Mouse (Mus musculus) CH12.LX (cell line): Measurements from ENCODE around the gene Aven. TPM values are rescaled to one million over a fixed set of nuclear protein-coding genes. Genes with fewer than 3 reads are reported as not detected.

Experiments
- DNase-seq: peaks from one replicate; pipeline ENCODE4 v3.0.0-alpha.2; 2013; ENCODE audit errors: extremely low read depth
- H3K27ac ChIP-seq: 2 replicates; pipeline ENCODE4 v1.5.1; 2012; ENCODE audit warnings: low read depth, mild to moderate bottlenecking, control low read depth, moderate library complexity; ENCODE audit not compliant: insufficient read depth
- H3K27me3 ChIP-seq: replicated peaks from 2 replicates; pipeline ENCODE3; 2012; ENCODE audit warnings: inconsistent platforms
- H3K36me3 ChIP-seq, 2 experiments: replicated peaks in 1 of 2; 2 replicates each; pipeline versions ENCODE3 to v1.6.1; 2012; ENCODE audit warnings: inconsistent platforms in 1 of 2, low read length in 1 of 2, mild to moderate bottlenecking in 1 of 2, mixed read lengths in 1 of 2, moderate library complexity in 1 of 2; ENCODE audit not compliant: control insufficient read depth in 1 of 2, insufficient read depth in 1 of 2
- H3K4me1 ChIP-seq, 2 experiments: 2 replicates each; pipeline ENCODE4 v1.6.1; 2012; ENCODE audit warnings: inconsistent platforms in 1 of 2, moderate library complexity in 1 of 2; ENCODE audit not compliant: insufficient read depth in 2 of 2, control insufficient read depth in 1 of 2
- H3K4me2 ChIP-seq: 2 replicates; pipeline ENCODE4 v1.6.1; 2012; ENCODE audit warnings: low read depth, mild to moderate bottlenecking, control low read depth; ENCODE audit not compliant: poor library complexity, insufficient read depth, severe bottlenecking
- H3K4me3 ChIP-seq, 3 experiments: fragments of 150-350 bp in 1 of 3; sonication (generic) in 1 of 3; replicated peaks in 1 of 3; 2 replicates each; pipeline versions ENCODE3 to v1.5.1; 2011 to 2012; ENCODE audit warnings: low read depth in 2 of 3, low read length in 2 of 3, mild to moderate bottlenecking in 2 of 3, moderate library complexity in 2 of 3, control low read depth in 1 of 3, improper control_type of control experiment in 1 of 3, inconsistent platforms in 1 of 3, mixed read lengths in 1 of 3; ENCODE audit not compliant: poor library complexity in 1 of 3
- H3K79me2 ChIP-seq: replicated peaks from 2 replicates; pipeline ENCODE4 v1.6.1; 2012; ENCODE audit warnings: mild to moderate bottlenecking, moderate library complexity; ENCODE audit not compliant: control insufficient read depth, poor library complexity, insufficient read depth, severe bottlenecking; ENCODE audit errors: extremely low read depth
- H3K9ac ChIP-seq: 2 replicates; pipeline ENCODE4 v1.6.1; 2012; ENCODE audit warnings: low read depth, mild to moderate bottlenecking, control low read depth, moderate library complexity; ENCODE audit not compliant: insufficient read depth
- H3K9me3 ChIP-seq: replicated peaks from 2 replicates; pipeline ENCODE3; 2012; ENCODE audit warnings: low read length, inconsistent platforms, mixed read lengths
- E2F4 ChIP-seq: IDR thresholded peaks from 2 replicates; pipeline ENCODE4 v1.6.1; 2011; ENCODE audit warnings: low read depth, low read length, improper control_type of control experiment; ENCODE audit not compliant: insufficient replicate concordance
- EP300 ChIP-seq: IDR thresholded peaks from 2 replicates; pipeline ENCODE4 v1.6.1; 2011; ENCODE audit warnings: low read length, improper control_type of control experiment
- ETS1 ChIP-seq: conservative IDR thresholded peaks from 2 replicates; pipeline ENCODE4 v1.6.1; 2012; ENCODE audit warnings: low read depth, mild to moderate bottlenecking, inconsistent platforms, low read length, improper control_type of control experiment, moderate library complexity
- MAX ChIP-seq: IDR thresholded peaks from 2 replicates; pipeline ENCODE4 v1.6.1; 2011; ENCODE audit warnings: low read length, improper control_type of control experiment
- MEF2A ChIP-seq: IDR thresholded peaks from 2 replicates; pipeline ENCODE4 v1.6.1; 2014; ENCODE audit warnings: low read depth, mild to moderate bottlenecking, inconsistent platforms, low read length, improper control_type of control experiment, borderline replicate concordance
- MXI1 ChIP-seq: IDR thresholded peaks from 2 replicates; pipeline ENCODE4 v1.6.1; 2011; ENCODE audit warnings: mild to moderate bottlenecking, low read depth, low read length, improper control_type of control experiment
- PAX5 ChIP-seq: IDR thresholded peaks from 2 replicates; pipeline ENCODE4 v1.6.1; 2012; ENCODE audit warnings: low read length, inconsistent platforms, mixed read lengths
- POLR2AphosphoS2 ChIP-seq: IDR thresholded peaks from 2 replicates; pipeline ENCODE4 v1.6.1; 2011; ENCODE audit warnings: low read depth, low read length, improper control_type of control experiment
- RAD21 ChIP-seq: IDR thresholded peaks from 2 replicates; pipeline ENCODE4 v1.6.1; 2011; ENCODE audit warnings: low read depth, mild to moderate bottlenecking, low read length, improper control_type of control experiment, moderate library complexity
- TBP ChIP-seq: conservative IDR thresholded peaks from 2 replicates; pipeline ENCODE4 v1.6.1; 2011; ENCODE audit warnings: low read depth, low read length, improper control_type of control experiment
- UBTF ChIP-seq: IDR thresholded peaks from 2 replicates; pipeline ENCODE4 v1.6.1; 2012; ENCODE audit warnings: low read depth, mild to moderate bottlenecking, inconsistent platforms, low read length, improper control_type of control experiment, moderate library complexity
- ZC3H11A ChIP-seq: IDR thresholded peaks from 2 replicates; pipeline ENCODE4 v1.6.1; 2012; ENCODE audit warnings: low read depth, mild to moderate bottlenecking, inconsistent platforms, low read length, improper control_type of control experiment
- ZKSCAN1 ChIP-seq: IDR thresholded peaks from 2 replicates; pipeline ENCODE4 v1.6.1; 2012; ENCODE audit warnings: low read depth, inconsistent platforms, low read length, improper control_type of control experiment, borderline replicate concordance
- ZMIZ1 ChIP-seq: IDR thresholded peaks from 2 replicates; pipeline ENCODE4 v1.6.1; 2012; ENCODE audit warnings: low read depth, mild to moderate bottlenecking, inconsistent platforms, low read length, improper control_type of control experiment
- dilution Hi-C: fragments of 300-500 bp; cut with MboI; formaldehyde crosslinking; loops from 2 replicates; pipeline ENCODE4 v1.14.3; 2020; ENCODE audit warnings: low sequenced_read_pairs; ENCODE audit not compliant: extremely low pct_unique_long_range_greater_than_20kb, extremely low pct_ligation_motif_present
- in situ Hi-C: fragments of 300-500 bp; cut with MboI; formaldehyde crosslinking; loops from 3 replicates; pipeline ENCODE4 v1.14.3; 2019; ENCODE audit warnings: low sequenced_read_pairs, low pct_ligation_motif_present, low pct_unique_long_range_greater_than_20kb, mixed read lengths
- polyA plus RNA-seq: library from polyadenylated mRNA; unstranded; fragments of >175 nt; gene quantifications from 2 replicates; pipeline ENCODE4 v1.2.1, GENCODE M21; 2012; ENCODE audit warnings: low read depth; ENCODE audit not compliant: insufficient read length
- total RNA-seq, 2 experiments: library from RNA; depleted of rRNA; stranded (reverse); fragments of 300-350 nt in 1 of 2; fragments of >200 nt in 1 of 2; gene quantifications; 2 replicates each; pipeline ENCODE4 v1.2.3; 2012 to 2014

The Aven gene
- total and polyA plus RNA-seq, 3 experiments = 21.2 to 44.3 (median 33.9) TPM

DNA sequence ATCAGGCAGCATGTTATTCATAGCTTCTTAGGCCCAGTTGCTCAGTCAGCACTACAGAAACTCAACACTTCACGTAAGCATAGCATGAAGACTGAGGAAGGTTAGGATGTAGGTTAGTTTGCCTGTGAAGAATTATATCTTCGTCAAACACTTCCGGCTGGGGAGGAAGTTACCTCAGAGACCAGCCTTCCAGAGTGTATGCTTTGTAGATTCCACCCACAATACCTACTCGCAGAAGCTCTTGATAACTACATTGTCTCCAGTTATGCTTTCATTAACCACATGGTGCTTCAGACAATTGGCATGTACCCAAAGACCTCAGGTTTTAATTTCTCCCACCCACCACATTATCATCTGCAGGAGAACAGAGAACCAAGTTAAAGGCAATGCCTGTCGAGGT, 189.1 kb downstream of the Aven start:
- in situ Hi-C loops = no loop called here
- DNase-seq = no peak
- no peak overlapping the region for H3K27ac ChIP-seq

More for the DNA sequence above, 189.1 kb downstream of the Aven start:
- Histone ChIP-seq H3K9me3 (no peaks in the 10 kb centered on the region), H3K4me3 (no peak overlapping the region), H3K27me3 (no peaks in the 10 kb centered on the region), H3K79me2 (no peaks in the 10 kb centered on the region), H3K9ac (no peak overlapping the region), H3K36me3 (no peaks in the 10 kb centered on the region), H3K4me1 (no peaks in the 10 kb centered on the region), H3K4me2 (no peak overlapping the region)
- dilution Hi-C loops = no loop called here
- TF ChIP-seq POLR2AphosphoS2 (no peak), ZC3H11A (no peak), EP300 (no peak), E2F4 (no peak), RAD21 (no peak), PAX5 (no peak), UBTF (no peak), TBP (no peak), ZKSCAN1 (no peak), MXI1 (no peak), ZMIZ1 (no peak), MEF2A (no peak), ETS1 (no peak), MAX (no peak)

Other genes starting within 250 kb of the Aven start
- gene Nutm1, start 233.7 kb upstream of the Aven start, total RNA-seq (2012; rRNA removed) = 0.04 TPM in 1 of 2 replicates, not detected in the other
- not detected in 2 replicates for gene Nutm1, start 233.7 kb upstream of the Aven start, total RNA-seq (2014; rRNA removed)
- 0.08 TPM in 1 of 2 replicates, not detected in the other for gene Nutm1, start 233.7 kb upstream of the Aven start, polyA plus RNA-seq
- 239 and 308 TPM in 2 replicates for gene Nop10, start 231.0 kb upstream of the Aven start, total RNA-seq (2012; rRNA removed)
- gene Nop10, start 231.0 kb upstream of the Aven start, total RNA-seq (2014; rRNA removed) = 448 and 507 TPM in 2 replicates
- 226 and 251 TPM in 2 replicates for gene Nop10, start 231.0 kb upstream of the Aven start, polyA plus RNA-seq
- 10.5 and 14.8 TPM in 2 replicates for gene Slc12a6, start 227.1 kb upstream of the Aven start, total RNA-seq (2012; rRNA removed)
- 7.8 and 8.2 TPM in 2 replicates for gene Slc12a6, start 227.1 kb upstream of the Aven start, total RNA-seq (2014; rRNA removed)
- gene Slc12a6, start 227.1 kb upstream of the Aven start, polyA plus RNA-seq = 9.1 and 10.5 TPM in 2 replicates
- not detected in 2 replicates for gene Gm21985, start 226.7 kb upstream of the Aven start, total RNA-seq (2012; rRNA removed)
- 0.51 TPM in 1 of 2 replicates, not detected in the other for gene Gm21985, start 226.7 kb upstream of the Aven start, total RNA-seq (2014; rRNA removed)
- not detected in 2 replicates for gene Gm21985, start 226.7 kb upstream of the Aven start, polyA plus RNA-seq
- gene Emc4, start 124.9 kb upstream of the Aven start, total RNA-seq (2012; rRNA removed) = 108 and 117 TPM in 2 replicates
- 81.3 and 86.8 TPM in 2 replicates for gene Emc4, start 124.9 kb upstream of the Aven start, total RNA-seq (2014; rRNA removed)
- 125 and 135 TPM in 2 replicates for gene Emc4, start 124.9 kb upstream of the Aven start, polyA plus RNA-seq
- gene Katnbl1, start 113.8 kb upstream of the Aven start, total RNA-seq (2012; rRNA removed) = 9.7 and 12.6 TPM in 2 replicates
- 39.8 and 47.1 TPM in 2 replicates for gene Katnbl1, start 113.8 kb upstream of the Aven start, total RNA-seq (2014; rRNA removed)
- 20.1 TPM in 2 replicates for gene Katnbl1, start 113.8 kb upstream of the Aven start, polyA plus RNA-seq
- gene Emc7, start 38.0 kb upstream of the Aven start, total RNA-seq (2012; rRNA removed) = 16.5 and 17.7 TPM in 2 replicates
- 25.6 and 28.3 TPM in 2 replicates for gene Emc7, start 38.0 kb upstream of the Aven start, total RNA-seq (2014; rRNA removed)
- gene Emc7, start 38.0 kb upstream of the Aven start, polyA plus RNA-seq = 21.3 and 26.6 TPM in 2 replicates
- not detected in 2 replicates for gene Chrm5, start 12.2 kb upstream of the Aven start, total RNA-seq (2012; rRNA removed)
- gene Chrm5, start 12.2 kb upstream of the Aven start, total RNA-seq (2014; rRNA removed) = not detected in 2 replicates
- gene Chrm5, start 12.2 kb upstream of the Aven start, polyA plus RNA-seq = not detected in 2 replicates